Mouse (Mus musculus) retina, postnatal 1 day (tissue): ENCODE data around the gene Lrp5.
A peak's percentile ranks its signal among the peaks of the same experiment; 100 is the strongest.

Source experiments
- DNase-seq: peaks from one replicate; pipeline ENCODE4 v3.0.0-alpha.2; 2012

Lrp5 gene

DNA sequence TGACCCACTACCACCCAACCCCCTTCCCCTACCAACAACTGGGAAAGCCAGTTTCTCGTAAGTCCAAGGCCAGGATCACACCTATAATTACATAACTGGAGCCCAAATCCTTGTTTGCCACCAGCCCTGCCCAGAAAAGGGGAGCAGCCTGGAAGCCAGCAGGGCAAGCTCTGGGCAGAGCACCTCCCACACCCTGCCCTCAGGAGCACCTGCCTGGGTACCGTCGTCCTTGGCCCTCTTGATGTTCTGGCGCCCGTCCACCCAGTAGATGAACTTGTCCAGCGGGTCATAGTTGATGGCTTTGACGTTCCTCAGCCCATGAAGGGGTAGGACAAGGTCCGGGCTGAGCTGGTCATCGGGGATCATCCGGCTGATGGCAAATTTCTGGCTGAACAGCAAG, 76.5 kb downstream of the Lrp5 start:
- no peak for DNase-seq

DNA sequence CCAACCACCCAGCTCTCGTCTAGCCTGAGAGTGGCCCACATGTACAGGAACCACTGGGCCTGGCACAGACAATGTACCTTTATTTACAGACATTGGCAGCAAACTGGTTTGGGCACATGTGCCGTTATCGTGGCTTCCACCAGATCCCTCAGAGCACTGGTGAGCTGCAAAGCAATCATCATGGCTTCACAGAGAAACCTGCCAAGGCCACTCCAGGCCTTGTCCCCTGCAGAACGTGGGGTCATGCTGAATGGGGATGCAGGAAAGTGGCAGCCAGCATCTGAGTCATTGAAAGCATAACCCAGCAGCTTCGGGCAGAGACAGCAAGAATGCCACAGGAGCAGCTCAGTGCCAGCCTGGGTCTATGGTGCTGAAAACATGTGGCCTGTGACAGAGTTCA, 92.0 kb downstream of the Lrp5 start:
- no peak for DNase-seq

DNA sequence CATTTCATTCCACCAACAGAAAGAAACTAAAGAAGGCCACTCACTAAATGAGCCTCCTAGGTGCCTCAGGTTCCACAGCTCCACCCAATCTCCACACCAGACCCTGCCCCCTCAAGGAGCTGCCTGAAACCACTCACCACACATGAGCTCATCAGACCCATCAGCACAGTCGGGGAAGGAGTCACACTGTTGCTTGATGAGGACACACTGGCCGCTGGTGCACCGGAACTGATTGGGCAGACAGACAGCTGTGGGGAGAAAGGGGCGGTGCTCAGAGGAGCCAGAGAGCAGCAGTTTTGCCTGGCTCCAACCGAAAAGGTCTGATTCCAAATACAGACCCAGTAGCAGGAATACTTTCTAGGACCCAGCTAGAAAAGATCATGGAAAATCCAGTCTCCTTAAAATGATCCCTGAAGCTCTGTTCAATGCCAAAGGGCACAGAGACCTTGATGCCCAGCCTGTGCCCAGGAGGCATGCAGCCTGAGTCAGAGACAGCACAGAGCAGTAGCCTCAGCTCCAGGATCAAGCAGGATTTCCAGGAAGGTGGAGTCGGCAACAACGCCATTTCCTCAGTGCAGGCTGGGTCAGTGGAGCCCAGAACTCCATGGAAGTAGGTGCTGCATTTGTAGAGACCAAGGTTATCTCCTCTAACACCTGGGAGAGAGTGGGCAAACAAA, 92.8 kb downstream of the Lrp5 start:
- DNase-seq = no peak

- no peak for DNase-seq
These were observed 96.4 kb downstream of the Lrp5 start for GRCm38 (mm10) chr19:3589968-3590367.

DNA sequence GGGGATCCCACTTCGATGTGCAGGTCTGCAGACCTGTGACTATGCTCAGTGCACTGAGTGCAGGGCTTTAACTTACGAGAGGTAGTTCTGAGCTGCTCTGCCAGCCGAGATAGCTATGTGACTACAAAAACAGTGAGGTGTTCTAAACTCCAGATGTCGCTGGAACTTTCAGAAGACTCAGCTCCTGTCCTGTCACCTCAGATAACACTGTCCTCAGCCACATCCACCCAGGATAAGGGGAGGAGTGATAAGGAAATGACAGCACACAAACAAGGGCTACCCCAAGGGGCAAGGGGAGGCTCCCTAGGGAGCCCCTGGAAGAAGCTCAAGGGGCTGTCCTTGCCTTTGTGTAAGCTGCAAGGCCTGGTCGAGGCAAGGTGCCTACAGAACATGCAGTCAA, 96.8 kb downstream of the Lrp5 start:
- no peak for DNase-seq

DNA sequence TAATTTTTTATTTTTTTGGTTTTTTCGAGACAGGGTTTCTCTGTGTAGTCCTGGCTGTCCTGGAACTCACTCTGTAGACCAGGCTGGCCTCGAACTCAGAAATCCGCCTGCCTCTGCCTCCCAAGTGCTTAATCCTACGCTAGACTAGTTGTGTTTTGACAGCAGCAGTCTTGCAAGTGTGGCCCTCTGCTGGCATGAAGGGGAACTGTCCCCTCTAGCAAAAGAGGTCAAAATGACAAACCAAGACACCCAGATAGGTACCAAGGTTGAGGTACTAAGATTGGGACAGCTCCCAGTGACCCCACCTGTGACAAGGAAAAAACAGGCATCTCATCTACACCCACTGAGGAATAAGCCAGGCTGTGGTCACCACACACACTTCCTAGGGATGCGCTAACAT, 98.6 kb downstream of the Lrp5 start:
- DNase-seq = peak; percentile 26

- DNase-seq = peak; percentile 67
These were observed 99.8 kb downstream of the Lrp5 start for GRCm38 (mm10) chr19:3586540-3586939.

DNA sequence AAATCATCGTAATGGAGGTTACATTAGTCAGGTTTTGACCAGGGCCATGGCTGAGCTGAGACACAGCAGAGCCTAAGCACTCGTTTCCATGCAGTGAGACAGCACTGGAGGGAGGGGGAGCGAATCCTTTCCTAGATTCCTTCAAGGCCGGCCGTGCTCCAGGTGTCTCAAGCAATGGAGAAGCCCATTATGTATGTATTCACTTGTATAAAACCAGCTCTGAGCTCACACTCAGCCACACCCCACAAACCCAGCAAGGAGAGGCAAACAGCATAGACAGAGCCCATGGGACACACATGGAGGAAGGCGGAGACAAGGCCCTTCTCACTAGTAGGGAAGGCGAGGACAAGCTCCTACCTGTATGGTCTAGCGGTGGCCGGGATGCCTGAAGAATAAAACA, 100.3 kb downstream of the Lrp5 start:
- DNase-seq = no peak

DNA sequence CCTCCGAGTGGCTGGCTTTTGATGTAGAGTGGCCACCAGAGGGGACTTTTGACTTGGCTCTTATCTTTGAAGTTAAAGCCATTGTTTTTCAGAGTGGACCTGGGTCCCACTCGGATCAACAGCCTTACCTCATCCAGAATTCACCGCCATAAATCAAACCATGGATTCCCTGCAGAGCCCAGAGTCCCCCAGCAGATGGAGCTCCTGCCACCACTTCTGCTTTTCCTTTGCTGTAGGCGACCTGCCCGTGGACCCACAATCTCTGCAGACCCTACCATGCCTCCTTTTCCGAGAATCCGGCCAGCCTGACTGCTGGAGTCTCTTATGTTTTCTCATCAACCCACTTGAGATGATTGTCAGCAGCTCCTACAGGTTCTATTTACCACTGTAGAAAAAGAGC, 105.0 kb downstream of the Lrp5 start:
- peak; percentile 77 for DNase-seq

DNA sequence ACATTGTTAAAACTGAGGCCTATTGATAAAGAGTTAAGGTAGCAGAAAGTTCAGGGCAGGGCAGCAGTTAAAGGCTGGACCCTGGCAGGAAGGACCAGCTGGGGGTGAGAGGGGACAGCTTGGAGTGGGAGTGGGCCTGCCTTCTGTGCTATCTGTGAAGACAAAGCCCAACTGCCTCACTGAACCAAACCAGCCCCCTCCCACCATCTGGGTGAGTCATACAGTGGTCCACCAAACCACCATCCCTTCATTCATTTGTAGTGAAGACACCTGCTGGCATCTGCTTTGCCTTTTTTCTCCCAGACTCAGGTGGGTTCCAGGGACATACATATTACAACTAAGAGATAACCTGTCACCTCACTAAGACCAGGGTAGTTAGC, 108.5 kb downstream of the Lrp5 start:
- no peak for DNase-seq

- no peak for DNase-seq
These were observed 109.0 kb downstream of the Lrp5 start for GRCm38 (mm10) chr19:3577265-3577910.

DNA sequence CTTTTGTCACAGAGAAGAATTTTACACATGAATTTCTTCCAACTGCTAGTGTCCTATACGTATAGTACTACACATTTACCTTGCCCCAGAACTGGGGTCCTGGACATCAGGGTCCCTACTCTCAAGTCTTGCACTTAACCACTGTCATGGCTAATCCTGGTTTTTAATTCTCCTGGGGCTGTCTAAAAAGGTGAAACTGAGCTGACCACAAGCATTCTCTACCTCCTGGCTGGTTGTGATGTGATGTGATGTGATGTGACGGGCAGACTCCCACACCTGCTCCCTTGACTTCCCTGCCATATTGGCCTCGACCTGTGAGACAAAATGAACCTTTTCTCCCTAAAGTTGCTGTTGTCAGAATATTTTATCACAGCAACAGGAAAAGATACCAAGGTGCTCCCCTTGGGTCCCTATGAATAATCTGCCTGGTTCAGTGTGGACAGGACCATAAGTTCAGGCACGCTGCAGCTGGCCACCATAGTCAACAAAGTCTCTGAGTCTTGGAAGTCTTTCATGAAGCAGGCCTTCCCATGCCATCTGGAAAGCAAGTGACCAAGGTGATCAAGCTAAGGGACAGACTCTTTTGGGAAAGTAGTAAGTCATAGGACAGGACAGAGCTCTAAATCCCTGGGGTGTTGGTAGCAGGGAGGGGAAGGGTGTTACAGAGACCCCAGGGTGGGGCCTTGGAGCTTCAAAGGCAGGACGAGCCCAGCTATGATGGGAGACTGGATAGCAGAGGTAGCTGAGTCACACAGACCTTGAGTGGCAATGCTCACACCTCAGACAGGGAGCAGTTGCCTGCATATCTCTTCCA, 109.7 kb downstream of the Lrp5 start:
- DNase-seq = no peak

DNA sequence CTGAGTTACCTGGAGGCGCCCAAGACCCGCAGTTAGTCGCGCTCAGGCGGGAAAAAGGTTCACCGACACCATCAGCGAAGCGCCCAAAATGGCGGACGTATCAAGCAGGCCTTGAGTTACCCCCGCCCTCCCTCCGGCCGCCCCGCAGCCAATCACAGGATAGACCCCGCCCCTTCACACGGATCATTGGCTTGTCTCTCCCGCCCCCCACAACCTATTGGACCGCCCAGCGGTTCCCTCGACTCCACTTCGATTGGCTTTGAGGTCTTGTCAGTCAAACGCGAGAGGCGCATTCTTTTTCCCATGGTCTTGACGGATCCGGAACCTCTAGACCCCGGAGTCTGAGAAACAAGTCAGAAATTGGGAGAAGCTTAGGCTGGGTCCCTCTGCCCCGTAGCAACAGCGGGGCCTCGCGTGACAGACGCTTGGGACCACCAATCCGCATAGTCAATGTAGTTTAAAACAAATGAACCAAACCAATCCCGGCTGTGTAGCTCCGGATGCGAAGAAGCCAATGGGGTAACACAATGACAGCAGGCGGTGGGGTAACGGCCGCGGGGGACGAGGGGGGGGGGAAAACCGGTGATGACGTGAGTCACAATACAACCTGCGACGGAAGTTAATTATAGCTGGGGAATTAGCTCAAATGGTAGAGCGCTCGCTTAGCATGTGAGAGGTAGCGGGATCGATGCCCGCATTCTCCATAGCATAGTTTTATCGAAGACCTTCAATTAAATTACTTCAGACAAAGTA, 110.6 kb downstream of the Lrp5 start, which contains the start of gene Ppp6r3:
Gene Ppp6r3 (minus strand): TSS at position 118 of the 753 bp plus-strand sequence.
- peak; percentile 100 for DNase-seq

GRCm38 (mm10) chr19:3575276-3575631, 111.1 kb downstream of the Lrp5 start:
- DNase-seq = no peak

DNA sequence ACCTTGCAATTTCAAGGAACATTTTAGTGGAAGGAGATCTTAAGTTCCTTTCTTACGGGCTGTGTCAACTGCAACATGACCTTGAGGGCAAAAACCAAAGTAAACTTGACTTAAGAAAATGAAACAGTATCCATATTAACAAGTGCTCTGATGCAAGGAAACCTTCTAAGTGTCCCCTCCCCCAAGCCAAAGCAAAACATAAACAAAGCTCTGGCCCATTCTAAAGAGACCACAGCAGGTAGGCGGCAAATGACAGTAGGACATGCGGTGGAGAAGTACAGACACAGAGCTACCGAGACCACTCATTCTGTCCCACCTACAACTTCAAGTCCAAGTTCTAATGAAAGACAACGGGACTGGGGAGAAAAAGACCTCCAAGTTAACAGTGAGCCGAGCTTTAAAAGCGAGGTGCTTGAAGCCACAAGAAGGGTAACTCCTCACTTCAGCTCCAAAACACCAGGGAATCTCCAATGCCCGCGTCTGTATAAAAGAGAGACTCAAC, 111.7 kb downstream of the Lrp5 start:
- no peak for DNase-seq

- no peak for DNase-seq
These were observed 122.1 kb downstream of the Lrp5 start for GRCm38 (mm10) chr19:3564309-3564708.

DNA sequence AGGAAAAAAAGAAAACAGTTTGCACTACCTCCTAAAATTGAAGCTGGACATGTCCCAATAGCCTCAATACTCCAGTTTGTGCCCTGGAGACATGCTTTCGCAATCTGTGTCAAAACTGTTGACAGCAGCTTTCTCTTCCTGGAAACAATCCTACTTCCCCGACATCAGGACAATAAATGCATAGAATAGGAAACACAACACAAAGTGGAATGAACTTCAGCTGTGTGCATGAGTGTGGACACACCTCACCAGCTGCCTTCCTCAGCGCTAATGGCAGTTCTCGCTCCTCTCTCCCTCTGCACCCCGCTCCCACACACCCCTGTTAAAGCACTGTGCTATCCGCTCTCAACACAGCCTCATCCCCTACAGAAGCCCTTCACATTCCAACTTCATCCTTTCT, 123.6 kb downstream of the Lrp5 start:
- DNase-seq = no peak

- DNase-seq = no peak
These were observed 124.1 kb downstream of the Lrp5 start for GRCm38 (mm10) chr19:3562298-3562697.

DNA sequence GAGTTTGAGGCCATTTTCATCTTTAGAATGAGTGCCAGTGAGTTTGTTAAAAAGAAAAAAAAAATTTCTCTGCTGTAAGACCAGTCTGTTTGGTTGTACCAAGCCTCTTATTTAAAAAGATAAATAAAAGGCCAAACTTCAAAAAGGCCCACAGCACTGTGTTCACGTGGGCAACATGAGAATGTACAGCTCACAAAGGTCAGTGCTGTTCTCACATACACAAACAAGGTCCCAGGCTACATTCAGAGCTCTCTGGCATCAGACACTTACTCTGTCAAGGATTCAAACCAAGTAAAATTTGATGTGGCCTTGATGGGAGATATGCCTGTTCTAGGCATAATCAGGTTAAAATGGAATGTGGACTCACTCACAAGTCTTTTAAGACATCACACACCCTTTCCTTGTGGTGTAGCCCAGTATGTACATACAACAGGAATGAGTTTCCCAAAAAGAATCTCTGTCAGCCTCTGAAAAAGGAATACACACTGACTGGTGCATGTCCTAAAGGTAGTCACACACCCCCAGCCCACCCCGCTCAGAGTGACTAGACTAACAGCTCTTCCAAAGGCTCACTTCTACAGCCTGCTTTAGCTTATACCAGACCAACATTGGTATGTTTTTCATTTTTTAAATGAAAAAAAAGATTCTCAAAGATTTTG, 130.1 kb downstream of the Lrp5 start:
- no peak for DNase-seq

DNA sequence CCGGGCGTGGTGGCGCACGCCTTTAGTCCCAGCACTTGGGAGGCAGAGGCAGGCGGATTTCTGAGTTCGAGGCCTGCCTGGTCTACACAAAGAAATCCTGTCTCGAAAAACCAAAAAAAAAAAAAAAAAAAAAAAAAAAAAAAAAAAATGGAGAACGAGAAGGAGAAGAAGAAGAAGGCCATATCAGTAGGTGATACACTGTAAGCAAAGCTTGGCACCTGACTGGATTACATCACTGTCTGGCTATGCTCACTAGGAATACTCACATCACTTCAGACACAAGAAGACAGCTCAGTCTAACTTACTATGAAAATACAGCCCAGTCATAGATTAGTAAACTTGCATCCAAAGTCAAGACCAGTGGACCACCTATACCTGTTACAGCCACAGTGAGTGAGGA, 131.6 kb downstream of the Lrp5 start:
- DNase-seq = no peak

DNA sequence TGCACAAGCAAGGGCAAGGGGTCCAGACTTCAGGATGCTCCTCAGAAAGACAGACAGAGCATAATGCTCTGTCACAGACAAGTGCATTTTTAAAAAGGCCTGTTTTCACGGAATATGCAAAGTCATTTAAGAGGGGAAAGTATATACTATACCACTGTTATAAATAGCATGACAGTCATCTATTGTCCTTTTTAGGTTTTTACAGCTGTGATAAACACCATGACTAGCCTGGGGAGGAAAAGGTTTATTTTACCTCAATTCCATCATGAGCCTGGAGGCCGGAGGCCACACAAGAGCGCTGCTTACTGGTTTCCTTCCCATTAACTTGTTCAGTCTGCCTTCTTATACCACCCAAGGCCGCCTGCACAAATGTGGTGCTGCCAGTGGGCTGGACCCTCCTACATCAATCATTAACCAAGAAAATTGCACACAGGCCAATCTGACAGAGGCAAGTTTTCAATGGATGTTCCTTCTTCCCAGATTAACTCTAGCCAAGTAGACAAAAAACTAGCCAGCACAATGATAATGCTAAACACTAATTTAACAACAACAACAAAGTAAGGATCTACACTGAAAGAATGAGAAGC, 134.7 kb downstream of the Lrp5 start:
- no peak for DNase-seq

- no peak for DNase-seq
These were observed 136.3 kb downstream of the Lrp5 start for GRCm38 (mm10) chr19:3550101-3550500.
